Mouse (Mus musculus) 416B (cell line): Measurements from ENCODE around the gene Cyp2d10.
A peak's percentile ranks its signal among the peaks of the same experiment; 100 is the strongest.

ENCODE experiments used
- DNase-seq: peaks from one replicate; pipeline ENCODE4 v3.0.0; 2011; ENCODE audit warnings: low read depth

Cyp2d10 gene

DNA sequence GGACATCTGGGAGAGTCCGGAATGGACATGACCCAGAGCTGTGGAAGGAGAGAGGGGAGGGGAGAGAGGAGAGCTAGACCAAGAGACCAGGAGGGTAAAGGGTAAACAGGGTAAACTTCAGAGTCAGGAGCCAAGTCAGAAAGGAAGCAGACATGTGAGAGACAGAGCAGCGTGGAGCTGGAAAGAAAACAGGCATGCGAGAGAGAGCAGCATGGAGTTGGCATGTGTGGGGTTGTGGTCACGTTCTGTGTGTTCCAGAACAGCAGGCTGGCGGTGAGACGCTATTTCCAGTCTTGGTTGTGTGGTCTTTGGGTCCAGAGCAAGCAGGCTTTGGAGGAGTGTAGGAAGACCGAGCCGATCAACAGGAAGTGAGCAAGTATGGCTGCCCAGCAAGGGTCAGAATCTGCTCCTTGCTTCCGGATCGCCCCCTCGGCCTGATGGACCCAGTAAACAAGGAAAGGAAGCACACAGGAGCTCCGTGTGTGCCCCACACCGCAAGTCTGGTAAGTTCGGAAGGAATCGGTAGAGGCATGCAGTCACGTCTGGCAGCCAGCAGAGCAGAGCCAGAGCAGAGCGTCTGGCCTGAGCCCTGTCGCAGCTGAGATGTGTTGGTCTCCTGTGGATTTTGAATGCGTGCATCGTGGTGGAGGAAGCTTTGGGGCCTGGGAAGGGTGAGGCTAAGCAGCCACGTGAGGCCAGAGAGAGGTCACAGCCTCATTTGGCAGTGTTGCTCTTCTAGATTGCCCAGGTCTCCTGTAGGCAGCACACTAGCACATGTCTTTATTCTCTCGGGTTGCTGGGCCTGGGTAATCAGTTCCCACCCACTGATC, 48.3 kb downstream of the Cyp2d10 start:
- DNase-seq: no peak

DNA sequence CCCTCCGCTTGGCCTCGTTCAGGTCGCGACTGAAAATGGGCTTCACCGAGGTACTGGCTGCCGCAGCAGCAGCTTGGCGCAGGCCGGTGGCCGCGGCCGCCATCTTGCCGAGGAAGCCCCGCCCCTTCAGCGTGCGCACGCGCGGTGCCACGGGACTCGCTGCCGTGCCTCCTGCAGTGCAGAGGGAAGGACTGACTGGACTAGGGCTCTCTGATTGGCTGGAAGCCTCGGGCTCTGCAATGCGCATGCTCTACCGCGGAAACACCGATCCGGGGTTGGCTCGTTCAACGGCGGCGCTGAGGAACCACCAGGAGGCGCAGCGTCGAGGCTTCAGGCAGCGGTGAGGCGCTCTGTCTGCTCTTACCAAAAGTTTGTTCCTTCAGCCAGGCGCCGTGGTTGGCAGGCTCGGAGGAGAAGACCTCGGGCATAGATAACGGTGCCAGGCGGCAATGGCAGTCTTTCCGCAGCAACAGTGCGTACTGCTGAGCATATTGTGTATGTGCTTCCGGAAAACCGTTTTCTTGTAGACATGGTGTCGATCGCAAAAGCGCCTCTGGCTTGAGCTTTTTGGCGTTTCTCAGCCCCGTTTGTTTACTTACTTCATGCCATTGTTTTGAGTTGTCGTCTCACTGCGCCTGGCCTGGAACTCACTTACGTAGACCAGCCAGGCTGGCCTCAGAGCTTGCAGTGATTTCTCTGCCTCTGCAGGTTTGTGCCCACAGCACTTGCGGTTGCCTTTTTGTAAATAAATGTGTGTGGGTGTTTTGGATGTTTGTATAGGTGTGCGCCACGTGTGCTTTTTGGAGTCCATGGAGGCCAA, 52.7 kb downstream of the Cyp2d10 start, which contains the start of gene Ndufa6:
Gene Ndufa6 (minus strand): TSS at position 197 of the 820 bp plus-strand sequence.
- peak; percentile 99 for DNase-seq

DNA sequence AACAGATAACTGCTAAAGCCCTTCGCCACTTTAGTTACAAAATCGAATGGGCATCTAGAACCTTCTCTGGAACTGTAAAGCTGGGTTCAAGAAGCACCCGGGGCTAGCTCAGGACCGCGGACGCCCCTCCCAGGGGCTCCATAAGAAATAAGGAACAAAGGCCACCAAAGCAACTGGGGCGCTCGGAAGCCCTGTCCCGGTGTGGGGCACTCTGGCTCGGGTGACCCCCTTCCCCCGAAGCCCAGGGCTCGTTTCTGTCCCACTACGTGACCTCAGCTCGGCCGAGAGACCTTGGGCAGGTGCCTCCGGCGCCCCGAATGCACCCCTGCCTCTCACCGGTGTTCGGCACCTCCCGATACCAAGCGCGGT, 53.3 kb downstream of the Cyp2d10 start:
- no peak for DNase-seq

GRCm38 (mm10) chr15:82353078-82353744, 53.8 kb downstream of the Cyp2d10 start:
- DNase-seq: peak; percentile 20
